Mouse (Mus musculus) MEL (cell line): ENCODE measurements around the gene Lhfp. TPM values are rescaled to one million over a fixed set of nuclear protein-coding genes. Genes with fewer than 3 reads are reported as not detected.

ENCODE experiments used
- DNase-seq: peaks from one replicate; pipeline ENCODE4 v3.0.0; 2011; ENCODE audit warnings: low read depth, low spot score
- H3K27ac ChIP-seq: 2 replicates; pipeline ENCODE4 v1.5.1; 2012; ENCODE audit warnings: low read depth, mild to moderate bottlenecking, control low read depth, low read length, moderate library complexity; ENCODE audit not compliant: control insufficient read depth
- H3K27me3 ChIP-seq, 2 experiments: fragments of 150-350 bp in 1 of 2; sonication (generic) in 1 of 2; 2 replicates each; pipeline ENCODE4 v1.6.1; 2012; ENCODE audit warnings: low read length in 2 of 2, mild to moderate bottlenecking in 2 of 2, improper control_type of control experiment in 1 of 2, moderate library complexity in 1 of 2; ENCODE audit not compliant: insufficient read depth in 2 of 2, control insufficient read depth in 1 of 2
- H3K36me3 ChIP-seq, 2 experiments: 2 replicates each; pipeline ENCODE4 v1.6.1; 2012 to 2014; ENCODE audit warnings: low read length in 2 of 2, improper control_type of control experiment in 1 of 2, inconsistent platforms in 1 of 2, mild to moderate bottlenecking in 1 of 2; ENCODE audit not compliant: insufficient read depth in 2 of 2, control insufficient read depth in 1 of 2
- H3K4me1 ChIP-seq, 2 experiments: fragments of 150-350 bp in 1 of 2; sonication (generic) in 1 of 2; 2 replicates each; pipeline ENCODE4 v1.6.1; 2012; ENCODE audit warnings: low read length in 2 of 2, improper control_type of control experiment in 1 of 2, mild to moderate bottlenecking in 1 of 2; ENCODE audit not compliant: insufficient read depth in 2 of 2, control insufficient read depth in 1 of 2
- H3K4me3 ChIP-seq, 2 experiments: fragments of 150-350 bp in 1 of 2; sonication (generic) in 1 of 2; 2 replicates each; pipeline ENCODE4 v1.5.1; 2012; ENCODE audit warnings: low read depth in 2 of 2, low read length in 2 of 2, mild to moderate bottlenecking in 2 of 2, moderate library complexity in 2 of 2, control low read depth in 1 of 2, improper control_type of control experiment in 1 of 2; ENCODE audit not compliant: control insufficient read depth in 1 of 2, insufficient read depth in 1 of 2
- H3K79me2 ChIP-seq: 2 replicates; pipeline ENCODE4 v1.6.1; 2012; ENCODE audit warnings: mild to moderate bottlenecking, low read length, moderate library complexity; ENCODE audit not compliant: control insufficient read depth, poor library complexity, insufficient read depth
- H3K9ac ChIP-seq: 2 replicates; pipeline ENCODE4 v1.6.1; 2012; ENCODE audit warnings: low read depth, mild to moderate bottlenecking, control low read depth, low read length, moderate library complexity; ENCODE audit not compliant: control insufficient read depth, poor library complexity, severe bottlenecking
- H3K9me3 ChIP-seq: fragments of 150-350 bp; sonication (generic); replicated peaks from 2 replicates; pipeline ENCODE4 v1.6.1; 2012; ENCODE audit warnings: mild to moderate bottlenecking, low read length, improper control_type of control experiment, moderate library complexity; ENCODE audit not compliant: insufficient read depth
- BHLHE40 ChIP-seq: IDR thresholded peaks from 2 replicates; pipeline ENCODE4 v1.6.1; 2012; ENCODE audit warnings: low read depth, mild to moderate bottlenecking, inconsistent platforms, low read length, improper control_type of control experiment, borderline replicate concordance
- CHD2 ChIP-seq: IDR thresholded peaks from 2 replicates; pipeline ENCODE4 v1.6.1; 2011; ENCODE audit warnings: low read length, improper control_type of control experiment
- E2F4 ChIP-seq: IDR thresholded peaks from 2 replicates; pipeline ENCODE4 v1.6.1; 2011; ENCODE audit warnings: low read depth, low read length, improper control_type of control experiment, borderline replicate concordance
- ELF1 ChIP-seq: IDR thresholded peaks from 2 replicates; pipeline ENCODE4 v1.6.1; 2014; ENCODE audit warnings: low read depth, mild to moderate bottlenecking, inconsistent platforms, low read length, improper control_type of control experiment, moderate library complexity
- EP300 ChIP-seq, 2 experiments: IDR thresholded peaks; 2 replicates each; pipeline ENCODE4 v1.6.1; 2011; ENCODE audit warnings: improper control_type of control experiment in 2 of 2, low read length in 2 of 2, low read depth in 1 of 2, mild to moderate bottlenecking in 1 of 2
- GABPA ChIP-seq: IDR thresholded peaks from 2 replicates; pipeline ENCODE4 v1.6.1; 2012; ENCODE audit warnings: low read depth, mild to moderate bottlenecking, inconsistent platforms, low read length, improper control_type of control experiment, moderate library complexity
- GATA1 ChIP-seq: IDR thresholded peaks from 2 replicates; pipeline ENCODE4 v1.6.1; 2011; ENCODE audit warnings: low read depth, low read length, improper control_type of control experiment
- KAT2A ChIP-seq: conservative IDR thresholded peaks from 2 replicates; pipeline ENCODE4 v1.6.1; 2012; ENCODE audit warnings: low read depth, low read length, improper control_type of control experiment, inconsistent platforms
- MAFK ChIP-seq: IDR thresholded peaks from 2 replicates; pipeline ENCODE4 v1.6.1; 2011; ENCODE audit warnings: low read depth, mild to moderate bottlenecking, low read length, improper control_type of control experiment, borderline replicate concordance
- MAX ChIP-seq: IDR thresholded peaks from 2 replicates; pipeline ENCODE4 v1.6.1; 2011; ENCODE audit warnings: low read length, improper control_type of control experiment
- MAZ ChIP-seq: IDR thresholded peaks from 2 replicates; pipeline ENCODE4 v1.6.1; 2012; ENCODE audit warnings: low read depth, mild to moderate bottlenecking, inconsistent platforms, low read length, improper control_type of control experiment
- MXI1 ChIP-seq: IDR thresholded peaks from 2 replicates; pipeline ENCODE4 v1.6.1; 2011; ENCODE audit warnings: mild to moderate bottlenecking, low read depth, low read length, improper control_type of control experiment
- NELFE ChIP-seq: IDR thresholded peaks from 2 replicates; pipeline ENCODE4 v1.6.1; 2011; ENCODE audit warnings: low read depth, low read length, improper control_type of control experiment
- POLR2AphosphoS2 ChIP-seq: IDR thresholded peaks from 2 replicates; pipeline ENCODE4 v1.6.1; 2011; ENCODE audit warnings: low read length, improper control_type of control experiment
- RCOR1 ChIP-seq: IDR thresholded peaks from 2 replicates; pipeline ENCODE4 v1.6.1; 2012; ENCODE audit warnings: low read depth, mild to moderate bottlenecking, inconsistent platforms, low read length, improper control_type of control experiment
- TBP ChIP-seq: IDR thresholded peaks from 2 replicates; pipeline ENCODE4 v1.8.0; 2011; ENCODE audit warnings: low read depth, low read length, improper control_type of control experiment
- UBTF ChIP-seq: IDR thresholded peaks from 2 replicates; pipeline ENCODE4 v1.6.1; 2012; ENCODE audit warnings: low read depth, mild to moderate bottlenecking, inconsistent platforms, low read length, improper control_type of control experiment, moderate library complexity, borderline replicate concordance; ENCODE audit not compliant: insufficient read depth
- USF1 ChIP-seq: IDR thresholded peaks from 2 replicates; pipeline ENCODE4 v1.6.1; 2014; ENCODE audit warnings: low read depth, mild to moderate bottlenecking, inconsistent platforms, low read length, improper control_type of control experiment, moderate library complexity
- USF2 ChIP-seq, 2 experiments: IDR thresholded peaks; 2 replicates each; pipeline ENCODE4 v1.6.1; 2011 to 2012; ENCODE audit warnings: improper control_type of control experiment in 2 of 2, low read length in 2 of 2, borderline replicate concordance in 1 of 2, inconsistent platforms in 1 of 2, low read depth in 1 of 2, mild to moderate bottlenecking in 1 of 2; ENCODE audit not compliant: insufficient read depth in 1 of 2
- ZC3H11A ChIP-seq: IDR thresholded peaks from 2 replicates; pipeline ENCODE4 v1.6.1; 2012; ENCODE audit warnings: low read depth, mild to moderate bottlenecking, inconsistent platforms, low read length, improper control_type of control experiment
- polyA plus RNA-seq, 2 experiments: library from polyadenylated mRNA; stranded (reverse) in 1 of 2; unstranded in 1 of 2; fragments of >175 nt in 1 of 2; fragments of >200 nt in 1 of 2; gene quantifications; 2 replicates each; pipeline versions ENCODE4 v1.2.1 to v1.2.4; 2012; ENCODE audit warnings: low replicate concordance in 2 of 2, low read depth in 1 of 2; ENCODE audit not compliant: insufficient read length in 2 of 2, insufficient read depth in 1 of 2, missing spikeins in 1 of 2
- total RNA-seq: library from RNA; depleted of rRNA; stranded (reverse); fragments of 300-350 nt; gene quantifications from 2 replicates; pipeline ENCODE4 v1.2.3, GENCODE M21; 2012

The Lhfp gene
- total and polyA plus RNA-seq, 3 experiments: not detected

DNA sequence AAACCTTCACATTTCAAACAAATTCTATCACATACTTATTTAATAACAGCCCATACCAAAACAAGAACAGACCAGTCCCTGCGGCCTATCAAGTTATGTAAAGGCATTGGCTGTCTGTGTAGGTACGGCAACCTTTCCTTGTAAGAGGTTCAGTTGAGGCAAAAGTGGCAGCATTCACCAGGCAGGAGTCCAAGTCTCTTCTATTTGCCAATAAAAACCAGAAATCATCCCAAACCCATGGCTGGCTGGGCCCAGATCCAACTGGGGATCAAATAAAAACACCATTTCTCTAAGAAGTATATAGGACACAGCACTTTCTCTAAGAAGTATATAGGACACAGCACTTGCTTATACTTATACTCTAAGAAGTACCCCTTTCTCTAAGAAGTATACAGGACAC is 171.3 kb downstream of the Lhfp start (continued):
- TF ChIP-seq E2F4: no peak

DNA sequence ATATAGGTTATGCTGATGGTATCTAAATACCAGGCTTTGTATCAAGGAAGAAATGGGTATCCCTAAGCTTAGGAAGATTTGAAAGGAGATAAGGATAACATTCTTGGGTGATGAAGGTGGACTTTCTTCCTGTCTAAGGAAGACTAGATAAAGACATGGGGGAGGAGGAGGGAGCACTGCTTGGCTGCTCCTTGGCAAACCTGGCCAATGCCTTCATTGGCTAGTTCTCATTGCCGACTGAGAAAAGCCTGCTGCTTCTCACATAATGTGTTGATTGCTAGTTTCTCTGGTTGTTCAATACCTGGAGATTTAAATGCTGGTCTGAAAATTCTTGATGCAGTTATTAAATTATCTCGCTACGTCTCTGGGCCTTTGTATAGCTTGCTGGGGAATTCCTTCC is 172.0 kb downstream of the Lhfp start:
- Histone ChIP-seq H3K36me3 (no peaks in the 10 kb centered on the region), H3K9me3 (no peaks in the 10 kb centered on the region), H3K79me2 (no peaks in the 10 kb centered on the region)
- TF ChIP-seq GATA1 (no peak), CHD2 (no peak)
- TF ChIP-seq, all 39 proteins: peak for 0
- no peak overlapping the region for H3K9ac ChIP-seq
- no peaks in the 10 kb centered on the region for H3K4me1 ChIP-seq
- H3K27ac ChIP-seq: no peak overlapping the region
- no peaks in the 10 kb centered on the region for H3K27me3 ChIP-seq
- no peak for DNase-seq
- no peak overlapping the region for H3K4me3 ChIP-seq

DNA sequence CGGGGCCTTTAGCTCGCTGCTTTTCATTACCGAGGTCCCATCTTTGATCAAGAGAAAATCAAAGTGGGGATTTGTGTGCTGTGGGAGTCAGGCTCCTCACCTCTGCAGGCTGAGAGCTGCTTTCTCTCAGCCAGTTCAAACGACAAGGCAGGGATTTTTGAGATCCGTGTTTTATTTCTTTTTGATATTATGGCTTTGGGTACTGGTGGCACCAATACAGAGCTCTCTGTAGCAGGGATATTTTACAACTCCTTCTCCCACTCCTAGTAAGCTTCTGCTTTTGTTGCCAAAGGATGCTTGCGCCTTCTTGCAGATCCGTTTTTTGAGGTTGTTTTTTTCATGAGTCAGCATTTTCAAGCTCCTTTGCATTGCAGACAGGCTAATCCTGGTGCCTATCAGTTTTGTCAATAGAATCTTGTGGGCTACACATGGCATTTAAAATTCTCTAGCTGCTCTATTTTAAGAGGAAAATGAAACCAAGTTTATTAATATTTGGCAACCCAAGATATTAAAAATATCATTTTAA is 172.5 kb downstream of the Lhfp start:
- TF ChIP-seq MAFK (peak; percentile 82), POLR2AphosphoS2 (no peak)
- H3K27me3 ChIP-seq: no peaks in the 10 kb centered on the region
- no peaks in the 10 kb centered on the region for H3K36me3 ChIP-seq
- H3K9me3 ChIP-seq: no peaks in the 10 kb centered on the region
- H3K79me2 ChIP-seq: no peaks in the 10 kb centered on the region
- no peak overlapping the region for H3K4me3 ChIP-seq
- H3K9ac ChIP-seq: no peak overlapping the region
- no peak overlapping the region for H3K27ac ChIP-seq
- no peaks in the 10 kb centered on the region for H3K4me1 ChIP-seq
- no peak for DNase-seq

DNA sequence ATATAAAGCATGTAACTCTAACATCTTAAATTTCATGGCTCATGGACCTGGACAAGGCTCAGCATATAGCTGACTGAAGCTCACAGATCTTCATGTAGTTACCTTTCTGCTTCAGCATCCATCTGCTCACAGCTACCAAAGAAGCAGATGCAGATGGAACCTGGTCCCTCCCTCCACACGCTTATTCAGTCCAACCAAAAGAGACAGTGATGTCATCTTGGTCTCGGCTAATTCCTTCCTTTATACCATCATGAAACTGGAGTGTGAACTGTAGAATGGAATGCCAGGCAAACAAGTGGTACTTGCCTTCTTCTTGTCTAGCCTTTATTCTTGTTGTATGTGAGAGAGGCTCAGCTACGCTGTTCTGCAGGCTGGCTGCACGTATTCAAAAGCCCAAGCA is 173.1 kb downstream of the Lhfp start:
- H3K79me2 ChIP-seq: no peaks in the 10 kb centered on the region
- H3K36me3 ChIP-seq: no peaks in the 10 kb centered on the region
- no peak overlapping the region for H3K9ac ChIP-seq
- TF ChIP-seq GABPA: no peak
- TF ChIP-seq TBP: no peak
- no peak for TF ChIP-seq EP300 (IDR thresholded peaks at IDR 0.05; ENCODE audit: low read depth in 1 of 2, low read length in 2 of 2)
- TF ChIP-seq USF1: no peak
- TF ChIP-seq USF2 (IDR thresholded peaks at IDR 0.05; ENCODE audit: borderline replicate concordance in 1 of 2, insufficient read depth in 1 of 2, low read depth in 1 of 2, low read length in 2 of 2): no peak
- TF ChIP-seq UBTF: no peak
- TF ChIP-seq NELFE: no peak
- TF ChIP-seq BHLHE40: no peak
- TF ChIP-seq KAT2A: no peak
- TF ChIP-seq MXI1: no peak
- TF ChIP-seq E2F4: no peak
- no peak for TF ChIP-seq MAFK
- TF ChIP-seq ZC3H11A: no peak
- no peak for TF ChIP-seq MAZ
- TF ChIP-seq RCOR1: no peak
- no peak for TF ChIP-seq GATA1
- TF ChIP-seq ELF1: no peak
- no peak for TF ChIP-seq MAX
- DNase-seq: no peak
- no peak overlapping the region for H3K27ac ChIP-seq
- H3K4me3 ChIP-seq: no peak overlapping the region
- H3K4me1 ChIP-seq: no peaks in the 10 kb centered on the region
- no peaks in the 10 kb centered on the region for H3K9me3 ChIP-seq
- H3K27me3 ChIP-seq: no peaks in the 10 kb centered on the region
